Mouse (Mus musculus) testis, adult 2 months (tissue): ENCODE results near the gene Grik5.

Experiments
- CTCF ChIP-seq: fragments of 200-500 bp; IDR thresholded peaks from 2 replicates; pipeline ENCODE4 v1.5.1; 2012; ENCODE audit warnings: low read depth, mild to moderate bottlenecking, inconsistent platforms, low read length, moderate library complexity; ENCODE audit not compliant: control insufficient read depth, insufficient read depth, insufficient replicate concordance
- POLR2A ChIP-seq: fragments of 200-500 bp; IDR thresholded peaks from 2 replicates; pipeline ENCODE4 v1.6.1; 2012; ENCODE audit warnings: low read depth, mild to moderate bottlenecking, inconsistent platforms, low read length, moderate library complexity; ENCODE audit not compliant: control insufficient read depth

DNA sequence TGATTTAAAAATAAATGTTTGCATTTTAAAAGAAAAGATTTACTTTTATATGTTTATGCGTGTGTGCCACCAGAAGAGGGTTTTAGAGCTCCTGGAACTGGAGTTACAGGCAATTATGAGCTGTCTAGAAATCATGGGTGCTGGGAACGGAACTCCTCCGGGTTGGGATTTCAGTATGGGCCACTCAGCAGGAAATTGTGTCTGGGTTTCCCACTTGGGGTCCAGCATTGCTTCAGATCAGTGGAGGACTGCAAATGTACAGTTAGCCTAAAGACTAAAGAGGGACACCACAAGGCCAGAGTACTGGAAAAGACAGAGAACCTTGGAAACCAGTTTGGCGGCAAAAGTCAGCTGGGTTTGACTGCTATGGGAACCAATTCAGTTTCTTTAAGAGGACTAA is 98.9 kb downstream of the Grik5 start:
- TF ChIP-seq CTCF: no peak
- TF ChIP-seq POLR2A: no peak
